Mouse (Mus musculus): Measurements from ENCODE around the gene Znhit1. TPM values are rescaled to one million over a fixed set of nuclear protein-coding genes. Genes with fewer than 3 reads are reported as not detected.
"Not testable (repeated sequence)": the region's sequence is repeated elsewhere in the genome, so short reads cannot be mapped to it uniquely, and the experiment has no call there.

The Znhit1 gene
- total RNA-seq, 2 experiments from 2014 or later: 90.8 to 93.9 TPM

- intact Hi-C loops (cut with DNase I): no loop called here
- DNase-seq: no peak
Measured at GRCm38 (mm10) chr5:136957250-136957649, 30.6 kb downstream of the Znhit1 start.

GRCm38 (mm10) chr5:136955622-136956021 is 32.2 kb downstream of the Znhit1 start:
- no peak for DNase-seq
- intact Hi-C loops (cut with DNase I): no loop called here

GRCm38 (mm10) chr5:136953440-136953951 is 34.3 kb downstream of the Znhit1 start:
- DNase-seq: no peak
- intact Hi-C loops (cut with DNase I): no loop called here

GRCm38 (mm10) chr5:136953015-136953414 is 34.8 kb downstream of the Znhit1 start, which contains the start of gene Fis1:
Gene Fis1 (plus strand): TSS chr5:136953275.
- intact Hi-C loops (cut with DNase I): no loop called here
- DNase-seq: peak; percentile 99

GRCm38 (mm10) chr5:136952153-136952552 is 35.7 kb downstream of the Znhit1 start:
- intact Hi-C loops (cut with DNase I): no loop called here
- no peak for DNase-seq

- DNase-seq: no peak
- intact Hi-C loops (cut with DNase I): no loop called here
Measured at GRCm38 (mm10) chr5:136950521-136950920, 37.3 kb downstream of the Znhit1 start.

- intact Hi-C loops (cut with DNase I); DNase-seq: not testable (repeated sequence)
Measured at GRCm38 (mm10) chr5:136949551-136950336, 38.1 kb downstream of the Znhit1 start.

GRCm38 (mm10) chr5:136947874-136948273 is 39.9 kb downstream of the Znhit1 start:
- intact Hi-C loops (cut with DNase I): no loop called here
- no peak for DNase-seq

GRCm38 (mm10) chr5:136945084-136945483 is 42.7 kb downstream of the Znhit1 start:
- DNase-seq: no peak
- intact Hi-C loops (cut with DNase I): no loop called here

GRCm38 (mm10) chr5:136943382-136943781 is 44.4 kb downstream of the Znhit1 start:
- DNase-seq: no peak
- intact Hi-C loops (cut with DNase I): no loop called here

GRCm38 (mm10) chr5:136942781-136943180 is 45.0 kb downstream of the Znhit1 start:
- intact Hi-C loops (cut with DNase I): no loop called here
- no peak for DNase-seq

GRCm38 (mm10) chr5:136940845-136941560 is 46.8 kb downstream of the Znhit1 start:
- intact Hi-C loops (cut with DNase I): no loop called here

GRCm38 (mm10) chr5:136940029-136940428 is 47.8 kb downstream of the Znhit1 start:
- DNase-seq; intact Hi-C loops (cut with DNase I): not testable (repeated sequence)

More at GRCm38 (mm10) chr5:136940845-136941560, 46.8 kb downstream of the Znhit1 start:
- DNase-seq: no peak

GRCm38 (mm10) chr5:136939284-136939683 is 48.5 kb downstream of the Znhit1 start:
- DNase-seq: no peak
- intact Hi-C loops (cut with DNase I): no loop called here

GRCm38 (mm10) chr5:136937621-136938020 is 50.2 kb downstream of the Znhit1 start:
- intact Hi-C loops (cut with DNase I): no loop called here

GRCm38 (mm10) chr5:136936750-136937149 is 51.1 kb downstream of the Znhit1 start:
- no peak for DNase-seq
- intact Hi-C loops (cut with DNase I): no loop called here

More at GRCm38 (mm10) chr5:136937621-136938020, 50.2 kb downstream of the Znhit1 start:
- no peak for DNase-seq

GRCm38 (mm10) chr5:136935905-136936695 is 51.7 kb downstream of the Znhit1 start:
- no peak for DNase-seq
- intact Hi-C loops (cut with DNase I): no loop called here

GRCm38 (mm10) chr5:136933930-136934329 is 53.9 kb downstream of the Znhit1 start:
- intact Hi-C loops (cut with DNase I): no loop called here

GRCm38 (mm10) chr5:136932956-136933355 is 54.9 kb downstream of the Znhit1 start:
- intact Hi-C loops (cut with DNase I): no loop called here
- DNase-seq: no peak

More at GRCm38 (mm10) chr5:136933930-136934329, 53.9 kb downstream of the Znhit1 start:
- no peak for DNase-seq
